Mouse (Mus musculus) intestine, embryonic 14.5 days (tissue): ENCODE results near the gene Cwc22. TPM values are rescaled to one million over a fixed set of nuclear protein-coding genes. Genes with fewer than 3 reads are reported as not detected.

Experiments
- ATAC-seq: fragments of 200-750 bp; cut with Nextera tagmentation; replicated peaks from 2 replicates; pipeline ENCODE4 v1.8.0; 2017; ENCODE audit warnings: low read depth, moderate number of reproducible peaks, moderate TSS enrichment, moderate library complexity; ENCODE audit not compliant: low FRiP score, low TSS enrichment
- DNase-seq: peaks from one replicate; pipeline ENCODE4 v3.0.0-alpha.2; 2018; ENCODE audit warnings: low spot score
- H3K27ac ChIP-seq: fragments of 300-500 bp; sonication (generic); 2 replicates; pipeline ENCODE4 v1.5.1; 2014; ENCODE audit warnings: low read depth, mild to moderate bottlenecking, control low read depth
- H3K27me3 ChIP-seq: fragments of 300-500 bp; sonication (generic); replicated peaks from 2 replicates; pipeline ENCODE4 v1.6.1; 2014; ENCODE audit warnings: low read length, control low read depth; ENCODE audit not compliant: control insufficient read depth, insufficient read depth
- H3K36me3 ChIP-seq: fragments of 300-500 bp; sonication (generic); 2 replicates; pipeline ENCODE4 v1.6.1; 2014; ENCODE audit warnings: low read length, control low read depth; ENCODE audit not compliant: control insufficient read depth, insufficient read depth
- H3K4me1 ChIP-seq: fragments of 300-500 bp; sonication (generic); replicated peaks from 2 replicates; pipeline ENCODE4 v1.6.1; 2014; ENCODE audit warnings: low read length, control low read depth, mixed read lengths; ENCODE audit not compliant: control insufficient read depth, insufficient read depth
- H3K4me2 ChIP-seq: fragments of 300-500 bp; sonication (generic); 2 replicates; pipeline ENCODE4 v1.6.1; 2014; ENCODE audit warnings: low read length
- H3K4me3 ChIP-seq: fragments of 300-500 bp; sonication (generic); 2 replicates; pipeline ENCODE4 v1.5.1; 2014; ENCODE audit warnings: low read depth, low read length, control low read depth, mixed read lengths
- H3K9ac ChIP-seq: fragments of 300-500 bp; sonication (generic); 2 replicates; pipeline ENCODE4 v1.6.1; 2014; ENCODE audit warnings: mild to moderate bottlenecking, low read length
- H3K9me3 ChIP-seq: fragments of 300-500 bp; sonication (generic); 2 replicates; pipeline ENCODE4 v1.6.1; 2016; ENCODE audit warnings: low read length, control low read depth; ENCODE audit not compliant: control insufficient read depth
- WGBS: fragments of 180-500 bp; shearing (Covaris S2); extraction: QIAGEN DNeasy Blood & Tissue Kit; methylation state at CpG from one replicate; pipeline ENCODE4 v1.1.7; 2014; 5-methylcytosine and 5-hydroxymethylcytosine counted together
- polyA plus RNA-seq: library from polyadenylated mRNA; unstranded; fragments of >200 nt; fragmentation: Nextera tagmentation; extraction: Ambion mirVana; gene quantifications from 2 replicates; pipeline ENCODE4 v1.2.1, GENCODE M21; 2014

Cwc22 gene
- polyA plus RNA-seq, 1 experiment from 2014 or later: 35.1 TPM

GRCm38 (mm10) chr2:77944281-77944680, 1.9 kb downstream of the Cwc22 start:
- H3K36me3 ChIP-seq: no peaks in the 10 kb centered on the region
- no peak overlapping the region for H3K9ac ChIP-seq
- no peaks in the 10 kb centered on the region for H3K27me3 ChIP-seq
- no peaks in the 10 kb centered on the region for H3K9me3 ChIP-seq
- H3K4me1 ChIP-seq: peaks cover 5% of the 10 kb centered on the region
- H3K27ac ChIP-seq: no peak overlapping the region
- WGBS: 94% methylated on average over 5 of the region's 5 CpGs
- no peak for DNase-seq
- H3K4me2 ChIP-seq: no peak overlapping the region
- H3K4me3 ChIP-seq: no peak overlapping the region
- no peak for ATAC-seq

GRCm38 (mm10) chr2:77941944-77942343, 4.2 kb downstream of the Cwc22 start:
- ATAC-seq (no peak), DNase-seq (no peak)
- H3K4me1 ChIP-seq: peaks cover 5% of the 10 kb centered on the region
- H3K4me2 ChIP-seq: no peak overlapping the region
- H3K36me3 ChIP-seq: peaks cover 10% of the 10 kb centered on the region
- WGBS: 87% methylated on average over 2 of the region's 2 CpGs
- H3K27ac ChIP-seq: no peak overlapping the region
- no peaks in the 10 kb centered on the region for H3K9me3 ChIP-seq
- no peak overlapping the region for H3K9ac ChIP-seq
- H3K27me3 ChIP-seq: no peaks in the 10 kb centered on the region
- H3K4me3 ChIP-seq: no peak overlapping the region

- ATAC-seq: no peak
- Histone ChIP-seq H3K36me3 (peaks cover 45% of the 10 kb centered on the region), H3K4me2 (no peak overlapping the region), H3K9me3 (no peaks in the 10 kb centered on the region), H3K4me3 (no peak overlapping the region), H3K27ac (no peak overlapping the region), H3K4me1 (no peaks in the 10 kb centered on the region), H3K9ac (no peak overlapping the region), H3K27me3 (no peaks in the 10 kb centered on the region)
- 95% methylated on average over 4 of the region's 4 CpGs for WGBS
- DNase-seq: no peak
Measured at GRCm38 (mm10) chr2:77938317-77938716, 7.9 kb downstream of the Cwc22 start.

- ATAC-seq (no peak), DNase-seq (no peak)
- WGBS: 89% methylated on average over 3 of the region's 3 CpGs
Measured at GRCm38 (mm10) chr2:77937818-77938217, 8.4 kb downstream of the Cwc22 start.

GRCm38 (mm10) chr2:77934138-77934537, 12.0 kb downstream of the Cwc22 start:
- Histone ChIP-seq H3K9me3 (no peaks in the 10 kb centered on the region), H3K4me2 (no peak overlapping the region), H3K36me3 (peaks cover 84% of the 10 kb centered on the region), H3K4me1 (no peaks in the 10 kb centered on the region), H3K27me3 (no peaks in the 10 kb centered on the region), H3K9ac (no peak overlapping the region), H3K27ac (no peak overlapping the region), H3K4me3 (no peak overlapping the region)
- WGBS: 92% methylated on average over 4 of the region's 4 CpGs
- DNase-seq (no peak), ATAC-seq (no peak)

More at GRCm38 (mm10) chr2:77937818-77938217, 8.4 kb downstream of the Cwc22 start:
- Histone ChIP-seq H3K4me2 (no peak overlapping the region), H3K27me3 (no peaks in the 10 kb centered on the region), H3K9me3 (no peaks in the 10 kb centered on the region), H3K4me3 (no peak overlapping the region), H3K9ac (no peak overlapping the region), H3K36me3 (peaks cover 49% of the 10 kb centered on the region), H3K27ac (no peak overlapping the region), H3K4me1 (no peaks in the 10 kb centered on the region)

- H3K36me3 ChIP-seq: peaks cover 84% of the 10 kb centered on the region
- H3K4me3 ChIP-seq: no peak overlapping the region
- no peak overlapping the region for H3K4me2 ChIP-seq
- DNase-seq (no peak), ATAC-seq (no peak)
- no peaks in the 10 kb centered on the region for H3K27me3 ChIP-seq
- H3K9me3 ChIP-seq: no peaks in the 10 kb centered on the region
- WGBS: 56% methylated on average over 2 of the region's 2 CpGs
- no peaks in the 10 kb centered on the region for H3K4me1 ChIP-seq
- H3K9ac ChIP-seq: no peak overlapping the region
- no peak overlapping the region for H3K27ac ChIP-seq
Measured at GRCm38 (mm10) chr2:77933630-77934029, 12.5 kb downstream of the Cwc22 start.

- ATAC-seq (no peak), DNase-seq (no peak)
- Histone ChIP-seq H3K27me3 (no peaks in the 10 kb centered on the region), H3K27ac (no peak overlapping the region), H3K9ac (no peak overlapping the region), H3K4me3 (no peak overlapping the region), H3K4me2 (no peak overlapping the region), H3K9me3 (no peaks in the 10 kb centered on the region), H3K36me3 (peaks cover 95% of the 10 kb centered on the region), H3K4me1 (no peaks in the 10 kb centered on the region)
- WGBS: 94% methylated on average over 1 of the region's 1 CpGs
Measured at GRCm38 (mm10) chr2:77931958-77932357, 14.2 kb downstream of the Cwc22 start.

GRCm38 (mm10) chr2:77928352-77928751, 17.8 kb downstream of the Cwc22 start:
- ATAC-seq (no peak), DNase-seq (no peak)
- Histone ChIP-seq H3K4me2 (no peak overlapping the region), H3K36me3 (peaks cover 86% of the 10 kb centered on the region), H3K4me3 (no peak overlapping the region), H3K27ac (no peak overlapping the region), H3K4me1 (no peaks in the 10 kb centered on the region), H3K27me3 (no peaks in the 10 kb centered on the region), H3K9me3 (no peaks in the 10 kb centered on the region), H3K9ac (no peak overlapping the region)
- WGBS: 96% methylated on average over 10 of the region's 10 CpGs

- DNase-seq (no peak), ATAC-seq (no peak)
- Histone ChIP-seq H3K4me2 (no peak overlapping the region), H3K9me3 (no peaks in the 10 kb centered on the region), H3K27ac (no peak overlapping the region), H3K9ac (no peak overlapping the region), H3K36me3 (peaks cover 81% of the 10 kb centered on the region), H3K27me3 (no peaks in the 10 kb centered on the region), H3K4me3 (no peak overlapping the region), H3K4me1 (no peaks in the 10 kb centered on the region)
- 69% methylated on average over 7 of the region's 7 CpGs for WGBS
Measured at GRCm38 (mm10) chr2:77926468-77926867, 19.7 kb downstream of the Cwc22 start.
